Mouse (Mus musculus): ENCODE data around the gene Igf2bp2.

DNA sequence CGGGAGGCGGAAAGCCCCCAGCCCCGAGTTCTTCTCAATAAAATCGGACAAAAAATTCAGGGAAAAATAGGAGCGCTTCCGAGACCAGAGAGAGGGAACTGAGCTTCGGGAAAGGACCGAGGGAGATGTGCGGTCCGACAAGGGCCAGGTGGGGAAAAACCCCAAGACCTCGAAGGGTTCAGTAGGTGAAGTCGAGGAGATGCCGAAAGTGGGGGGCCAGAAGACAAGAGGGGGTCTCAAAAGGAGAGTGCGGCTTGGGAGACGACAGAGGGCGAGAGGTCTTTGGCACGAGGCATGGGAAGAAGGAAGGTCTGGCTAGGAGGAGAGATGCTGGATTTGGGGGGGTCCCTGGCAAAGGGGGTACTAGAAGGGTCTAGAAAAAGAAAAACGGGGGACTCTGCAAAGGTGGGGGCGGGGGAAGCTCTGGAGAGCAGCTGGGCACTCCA is 1.0 kb downstream of the Igf2bp2 start:
- TF ChIP-seq TCF3 (IDR thresholded peaks at IDR 0.05; ENCODE audit: insufficient read length, low read depth), result no peak
- TF ChIP-seq POLR2A (IDR thresholded peaks at IDR 0.05; ENCODE audit: insufficient read length, low read depth), result no peak
- no peak for TF ChIP-seq TCF12 (IDR thresholded peaks at IDR 0.05; ENCODE audit: insufficient read depth, poor library complexity, severe bottlenecking)
- TF ChIP-seq E2F4 (IDR thresholded peaks at IDR 0.05; ENCODE audit: insufficient read depth), result no peak
